Comparison of ENCODE assay signal across 17 mouse cellular contexts in the genomic region with DNA sequence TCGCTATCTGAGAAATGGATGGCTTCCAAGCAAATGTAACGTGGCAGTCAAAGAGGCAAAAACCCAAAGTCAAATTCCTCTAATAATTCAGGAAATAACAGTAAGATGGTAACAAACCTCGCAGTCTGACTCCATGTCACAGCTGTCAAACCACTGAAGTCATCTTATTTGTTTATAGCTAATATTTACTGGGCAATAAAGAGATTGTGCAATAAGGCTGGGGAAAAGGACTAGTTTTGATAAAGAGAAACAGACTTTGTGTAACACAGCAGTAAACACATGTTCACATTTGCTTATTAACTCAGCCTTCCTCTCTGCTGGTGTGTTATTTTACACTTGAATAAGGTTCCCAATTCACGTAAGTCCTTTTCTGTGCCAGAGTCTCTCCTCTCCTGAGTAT.
"Had no signal": no experiment of that assay in that cellular context is flagged by ENCODE, and none has a peak within 500 bp of the region (broad histone marks: within the 10 kb centered on the region; RNA-seq: fewer than 3 reads in every experiment).

No protein-coding gene starts in this region.

- H3K27ac ChIP-seq: kidney, postnatal 0 days; layer of hippocampus, adult 2 months; left cerebral cortex, adult 2 months; liver, embryonic 14.5 days; midbrain, embryonic 12.5 days; midbrain, embryonic 15.5 days; neural tube, embryonic 12.5 days had no signal

- H3K4me1 ChIP-seq: midbrain, embryonic 15.5 days had no signal

- H3K27me3 ChIP-seq: megakaryocyte, embryonic 14.5 days; neural tube, embryonic 12.5 days had no signal

- ATAC-seq: intestine, postnatal 0 days; midbrain, embryonic 15.5 days had no signal

- DNase-seq: kidney, adult 2 months; kidney, postnatal 25 days; layer of hippocampus, adult 9-11 months; lung, adult 18-20 months; lung, postnatal 36 days; thymus, adult 18-20 months; thymus, postnatal 36 days had no signal

- H3K9me3 ChIP-seq: megakaryocyte, embryonic 14.5 days; midbrain, embryonic 12.5 days; midbrain, embryonic 15.5 days; neural tube, embryonic 12.5 days had no signal

- H3K4me3 ChIP-seq: layer of hippocampus, adult 2 months; left cerebral cortex, adult 2 months; megakaryocyte, embryonic 14.5 days; midbrain, embryonic 12.5 days; midbrain, embryonic 15.5 days; neural tube, embryonic 12.5 days had no signal

- H3K9ac ChIP-seq: liver, embryonic 14.5 days; midbrain, embryonic 12.5 days; midbrain, embryonic 15.5 days; neural tube, embryonic 12.5 days had no signal

- H3K36me3 ChIP-seq: midbrain, embryonic 12.5 days; midbrain, embryonic 15.5 days; neural tube, embryonic 12.5 days had no signal

- H3K4me2 ChIP-seq: liver, embryonic 11.5 days; midbrain, embryonic 12.5 days; midbrain, embryonic 15.5 days; neural tube, embryonic 12.5 days had no signal
